Mouse (Mus musculus) midbrain, embryonic 11.5 days (tissue): ENCODE measurements around the gene Gm20696. TPM values are rescaled to one million over a fixed set of nuclear protein-coding genes. Genes with fewer than 3 reads are reported as not detected.

Experiments used
- ATAC-seq: fragments of 200-750 bp; cut with Nextera tagmentation; 2 replicates; pipeline ENCODE4 v1.8.0; 2017; ENCODE audit warnings: moderate TSS enrichment, moderate library complexity; ENCODE audit not compliant: low FRiP score
- DNase-seq: peaks from one replicate; pipeline ENCODE4 v3.0.0; 2015; ENCODE audit warnings: low spot score; ENCODE audit errors: missing footprints
- H3K27ac ChIP-seq: fragments of 300-500 bp; sonication (generic); 2 replicates; pipeline ENCODE4 v1.5.1; 2014; ENCODE audit warnings: low read depth, low read length
- H3K27me3 ChIP-seq: fragments of 300-500 bp; sonication (generic); 2 replicates; pipeline ENCODE4 v1.6.1; 2014; ENCODE audit warnings: mild to moderate bottlenecking, low read length, moderate library complexity, mixed read lengths; ENCODE audit not compliant: control insufficient read depth, insufficient read depth
- H3K36me3 ChIP-seq: fragments of 300-500 bp; sonication (generic); 2 replicates; pipeline ENCODE4 v1.6.1; 2014; ENCODE audit warnings: mild to moderate bottlenecking, low read length, moderate library complexity, mixed read lengths; ENCODE audit not compliant: control insufficient read depth, insufficient read depth
- H3K4me1 ChIP-seq: fragments of 300-500 bp; sonication (generic); 2 replicates; pipeline ENCODE4 v1.6.1; 2014; ENCODE audit warnings: low read length; ENCODE audit not compliant: control insufficient read depth, insufficient read depth
- H3K4me2 ChIP-seq: fragments of 300-500 bp; sonication (generic); 2 replicates; pipeline ENCODE4 v1.6.1; 2014; ENCODE audit warnings: mild to moderate bottlenecking, moderate library complexity
- H3K4me3 ChIP-seq: fragments of 300-500 bp; sonication (generic); 2 replicates; pipeline ENCODE4 v1.5.1; 2014; ENCODE audit warnings: low read depth, low read length
- H3K9ac ChIP-seq: fragments of 300-500 bp; sonication (generic); 2 replicates; pipeline ENCODE4 v1.6.1; 2014; ENCODE audit warnings: low read length
- H3K9me3 ChIP-seq: fragments of 300-500 bp; sonication (generic); 2 replicates; pipeline ENCODE4 v1.6.1; 2016; ENCODE audit warnings: low read length; ENCODE audit not compliant: control insufficient read depth
- WGBS: fragments of 180-500 bp; shearing (Covaris S2); extraction: QIAGEN DNeasy Blood & Tissue Kit; methylation state at CpG from one replicate; pipeline ENCODE4 v1.1.7; 2014; 5-methylcytosine and 5-hydroxymethylcytosine counted together
- polyA plus RNA-seq: library from polyadenylated mRNA; unstranded; fragments of >200 nt; fragmentation: Nextera tagmentation; extraction: Ambion mirVana; gene quantifications from 2 replicates; pipeline ENCODE4 v1.2.1, GENCODE M21; 2014

The Gm20696 gene
- polyA plus RNA-seq, 1 experiment from 2014 or later = 3.4 TPM

DNA sequence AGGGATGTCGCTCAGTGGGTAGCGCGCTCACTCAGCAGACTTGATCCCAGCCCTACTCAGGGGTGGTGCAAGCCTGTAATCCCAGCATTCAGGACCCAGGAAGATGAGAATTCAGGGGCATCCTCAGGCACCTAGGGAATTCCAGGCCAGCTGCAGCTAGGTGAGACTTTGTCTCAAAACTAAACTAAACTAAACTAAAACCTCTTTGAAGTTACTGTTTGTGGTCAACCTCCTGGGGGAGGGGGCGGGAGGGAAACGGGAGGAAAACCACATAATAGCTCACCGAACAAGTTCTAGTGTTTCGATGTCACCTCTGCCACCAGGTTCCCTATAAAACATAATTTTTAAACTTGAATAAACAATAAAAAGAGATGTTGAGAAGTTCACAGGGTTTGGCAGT, 168.5 kb downstream of the Gm20696 start:
- no peaks in the 10 kb centered on the region for H3K9me3 ChIP-seq

DNA sequence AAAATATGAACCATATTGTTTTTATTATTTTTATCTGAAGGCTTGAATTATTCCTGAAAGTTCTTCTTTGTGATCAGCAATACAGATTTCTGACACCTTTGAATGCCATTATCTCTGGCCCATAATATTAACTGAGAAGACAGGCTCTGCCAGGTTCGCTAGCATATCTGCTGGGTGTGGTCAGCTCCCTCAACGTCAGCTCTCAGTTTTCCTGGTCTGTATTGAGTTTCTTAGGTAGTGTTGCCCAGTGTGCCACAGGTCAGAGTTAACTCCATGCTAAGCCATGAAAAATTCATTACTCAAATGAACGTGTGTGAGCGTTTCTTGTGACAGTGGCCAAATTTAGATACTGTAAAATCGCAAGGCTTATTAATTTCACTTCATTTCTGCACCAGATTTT, 170.5 kb downstream of the Gm20696 start:
- no peaks in the 10 kb centered on the region for H3K4me1 ChIP-seq
- ATAC-seq (no peak), DNase-seq (no peak)
- no peak overlapping the region for H3K4me3 ChIP-seq
- no peak overlapping the region for H3K27ac ChIP-seq
- no peak overlapping the region for H3K4me2 ChIP-seq
- no peaks in the 10 kb centered on the region for H3K27me3 ChIP-seq
- no peaks in the 10 kb centered on the region for H3K36me3 ChIP-seq
- no peak overlapping the region for H3K9ac ChIP-seq
- H3K9me3 ChIP-seq = no peaks in the 10 kb centered on the region
- 87% methylated on average over 5 of the region's 5 CpGs for WGBS

More for the DNA sequence above, 168.5 kb downstream of the Gm20696 start:
- Histone ChIP-seq H3K27me3 (no peaks in the 10 kb centered on the region), H3K36me3 (no peaks in the 10 kb centered on the region), H3K27ac (no peak overlapping the region), H3K9ac (no peak overlapping the region), H3K4me3 (no peak overlapping the region), H3K4me2 (no peak overlapping the region), H3K4me1 (no peaks in the 10 kb centered on the region)
- no peak for DNase-seq
- ATAC-seq = no peak
- WGBS = 86% methylated on average over 7 of the region's 7 CpGs

DNA sequence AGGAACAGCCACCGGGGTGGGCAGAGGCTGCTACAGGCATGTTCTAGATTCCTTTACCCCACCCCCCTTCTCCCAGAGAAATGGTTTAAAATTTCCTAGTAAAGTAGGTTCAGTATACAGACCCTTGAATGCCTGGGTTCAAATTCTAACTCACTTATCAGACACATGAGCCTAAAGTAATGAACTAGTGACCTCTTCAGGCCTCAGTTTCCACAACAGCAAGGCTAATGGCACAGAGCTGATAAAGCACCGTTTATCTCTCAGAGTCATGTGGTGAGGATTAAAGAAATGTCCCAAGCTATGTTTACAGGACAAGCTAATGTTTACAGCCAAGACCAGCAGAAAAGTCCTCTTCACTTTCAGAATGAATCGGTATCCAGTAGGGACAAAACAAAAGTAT, 173.7 kb downstream of the Gm20696 start:
- WGBS = 40% methylated on average over 3 of the region's 3 CpGs
- ATAC-seq = no peak
- H3K4me1 ChIP-seq = peaks cover 5% of the 10 kb centered on the region
- DNase-seq = no peak
- no peaks in the 10 kb centered on the region for H3K27me3 ChIP-seq
- H3K9ac ChIP-seq = no peak overlapping the region
- no peak overlapping the region for H3K27ac ChIP-seq
- H3K4me2 ChIP-seq = no peak overlapping the region
- H3K4me3 ChIP-seq = no peak overlapping the region
- H3K9me3 ChIP-seq = no peaks in the 10 kb centered on the region
- no peaks in the 10 kb centered on the region for H3K36me3 ChIP-seq

- WGBS = 84% methylated on average over 6 of the region's 6 CpGs
- H3K4me3 ChIP-seq = no peak overlapping the region
- no peak overlapping the region for H3K27ac ChIP-seq
- ATAC-seq (no peak), DNase-seq (no peak)
- H3K4me2 ChIP-seq = no peak overlapping the region
- H3K36me3 ChIP-seq = no peaks in the 10 kb centered on the region
- peaks cover 5% of the 10 kb centered on the region for H3K4me1 ChIP-seq
- H3K9ac ChIP-seq = no peak overlapping the region
- H3K9me3 ChIP-seq = no peaks in the 10 kb centered on the region
- no peaks in the 10 kb centered on the region for H3K27me3 ChIP-seq
These were observed 174.5 kb downstream of the Gm20696 start for GRCm38 (mm10) chr6:99491979-99492544.

DNA sequence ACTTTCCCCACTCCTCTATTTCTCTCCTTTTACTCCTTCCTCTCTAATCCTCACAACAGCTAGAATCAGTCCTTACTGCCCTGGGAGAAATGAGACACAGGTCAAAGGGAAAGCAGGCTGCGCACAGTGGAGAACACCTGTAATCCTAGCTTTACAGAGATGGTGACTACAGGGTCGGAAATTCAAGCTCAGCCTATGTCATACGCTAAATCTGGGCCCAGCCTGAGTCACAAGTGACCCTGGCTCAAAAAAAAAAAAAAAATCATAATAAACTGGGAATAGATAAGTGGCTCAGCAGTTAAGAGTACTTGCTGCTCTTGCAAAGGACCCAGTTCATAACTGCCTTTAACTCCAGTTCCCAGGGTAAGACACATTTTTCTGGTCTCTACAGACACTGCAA, 175.5 kb downstream of the Gm20696 start:
- WGBS = 91% methylated on average over 3 of the region's 3 CpGs

DNA sequence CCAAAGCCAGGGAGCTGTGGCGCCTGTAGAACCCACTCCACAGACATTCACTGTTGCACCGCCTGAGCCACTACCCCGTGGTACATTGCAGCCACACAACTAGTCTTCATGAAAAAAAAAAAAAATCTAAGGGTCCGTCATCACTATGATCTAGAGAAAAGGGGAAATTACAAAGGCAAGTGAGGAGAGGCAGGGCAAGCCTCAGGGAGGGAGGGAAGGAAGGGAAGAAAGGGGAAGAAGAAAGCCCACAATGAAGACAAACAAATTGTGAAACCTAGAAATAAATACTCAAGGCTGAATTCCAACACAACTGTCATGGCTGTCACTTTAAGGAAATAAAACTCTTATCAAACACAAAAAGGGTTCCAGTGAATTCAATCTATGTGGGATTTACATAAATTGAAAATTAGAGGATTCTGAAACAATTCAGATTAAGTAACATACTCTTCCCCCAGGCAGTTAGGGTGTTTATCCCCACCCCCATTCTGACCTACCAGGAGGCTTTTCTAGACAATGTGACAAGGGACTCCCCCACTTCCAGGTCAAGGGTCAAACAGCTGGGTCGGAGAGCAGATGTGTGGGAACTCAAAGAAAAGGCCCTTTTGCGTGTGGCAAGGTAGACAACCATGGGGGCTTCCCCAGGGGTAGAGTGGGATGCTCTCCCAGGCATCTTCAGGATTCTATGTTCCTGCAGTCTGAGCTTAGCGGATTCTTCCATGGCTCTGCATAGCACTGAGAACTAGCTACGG, 176.5 kb downstream of the Gm20696 start:
- peaks cover 5% of the 10 kb centered on the region for H3K4me1 ChIP-seq
- no peaks in the 10 kb centered on the region for H3K27me3 ChIP-seq
- 62% methylated on average over 8 of the region's 8 CpGs for WGBS
- no peaks in the 10 kb centered on the region for H3K9me3 ChIP-seq
- no peaks in the 10 kb centered on the region for H3K36me3 ChIP-seq
- no peak overlapping the region for H3K4me3 ChIP-seq
- no peak overlapping the region for H3K9ac ChIP-seq
- ATAC-seq (no peak), DNase-seq (no peak)
- H3K4me2 ChIP-seq = no peak overlapping the region
- H3K27ac ChIP-seq = no peak overlapping the region

More for the DNA sequence above, 175.5 kb downstream of the Gm20696 start:
- no peaks in the 10 kb centered on the region for H3K9me3 ChIP-seq
- no peaks in the 10 kb centered on the region for H3K27me3 ChIP-seq
- H3K4me3 ChIP-seq = no peak overlapping the region
- no peak overlapping the region for H3K4me2 ChIP-seq
- no peak for ATAC-seq
- H3K36me3 ChIP-seq = no peaks in the 10 kb centered on the region
- H3K27ac ChIP-seq = no peak overlapping the region
- H3K4me1 ChIP-seq = peaks cover 5% of the 10 kb centered on the region
- DNase-seq = no peak
- H3K9ac ChIP-seq = no peak overlapping the region

DNA sequence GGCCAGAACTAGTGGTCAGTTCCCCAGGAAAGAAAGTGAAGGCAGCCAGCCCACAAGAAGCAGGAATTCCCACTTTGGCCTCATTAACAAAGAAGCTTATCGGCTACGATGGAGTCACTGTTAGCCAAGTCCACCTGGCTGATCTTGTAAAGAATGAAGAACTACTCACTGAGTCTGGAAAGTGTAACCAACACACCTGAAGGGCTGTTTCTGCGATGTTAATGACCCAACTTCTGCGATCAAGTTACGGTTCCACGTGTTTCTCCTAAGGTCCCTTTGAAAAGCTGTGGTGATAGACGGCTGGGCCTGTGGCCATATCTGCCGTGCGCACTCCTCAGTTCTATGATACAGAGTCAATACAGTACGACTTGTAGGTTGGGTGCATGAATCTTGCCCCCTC, 177.2 kb downstream of the Gm20696 start:
- no peak overlapping the region for H3K4me2 ChIP-seq
- 92% methylated on average over 10 of the region's 10 CpGs for WGBS
- no peak for ATAC-seq

GRCm38 (mm10) chr6:99485884-99486640, 180.5 kb downstream of the Gm20696 start:
- no peaks in the 10 kb centered on the region for H3K9me3 ChIP-seq
- no peak overlapping the region for H3K27ac ChIP-seq
- no peak overlapping the region for H3K4me2 ChIP-seq
- H3K27me3 ChIP-seq = no peaks in the 10 kb centered on the region
- H3K36me3 ChIP-seq = no peaks in the 10 kb centered on the region
- H3K4me3 ChIP-seq = no peak overlapping the region
- DNase-seq = no peak
- peaks cover 5% of the 10 kb centered on the region for H3K4me1 ChIP-seq
- no peak overlapping the region for H3K9ac ChIP-seq
- no peak for ATAC-seq
- WGBS = 82% methylated on average over 12 of the region's 12 CpGs

More for the DNA sequence above, 177.2 kb downstream of the Gm20696 start:
- H3K36me3 ChIP-seq = no peaks in the 10 kb centered on the region
- H3K27ac ChIP-seq = no peak overlapping the region
- H3K9ac ChIP-seq = no peak overlapping the region
- no peak for DNase-seq
- no peaks in the 10 kb centered on the region for H3K27me3 ChIP-seq
- H3K4me3 ChIP-seq = no peak overlapping the region
- H3K9me3 ChIP-seq = no peaks in the 10 kb centered on the region
- H3K4me1 ChIP-seq = peaks cover 5% of the 10 kb centered on the region
